ENCODE assay signal across 24 mouse cellular contexts in the genomic region with DNA sequence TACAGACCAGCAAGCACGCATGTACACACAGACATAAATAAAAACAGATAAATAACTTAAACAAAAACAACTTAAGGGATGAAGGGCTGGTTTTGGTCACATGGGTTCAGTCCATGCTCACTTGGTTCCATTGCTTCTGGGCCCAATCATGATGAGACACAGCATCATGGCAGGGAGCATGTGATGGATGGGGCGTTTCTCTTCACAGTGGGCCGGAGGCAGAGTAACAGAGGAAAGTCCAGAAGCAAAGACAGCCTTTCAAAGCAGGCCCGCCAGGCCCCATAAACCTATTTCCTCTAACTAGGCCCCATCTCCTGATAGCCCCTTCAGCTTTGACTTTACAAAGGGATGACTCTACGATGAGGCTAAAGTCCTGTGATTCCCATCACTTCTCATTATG.
"Had no signal": no experiment of that assay in that cellular context is flagged by ENCODE, and none has a peak within 500 bp of the region (broad histone marks: within the 10 kb centered on the region; RNA-seq: fewer than 3 reads in every experiment).

No protein-coding gene starts in this region.

- H3K4me3 ChIP-seq: heart, embryonic 13.5 days; heart, embryonic 15.5 days; hindbrain, embryonic 13.5 days; hindbrain, embryonic 15.5 days; layer of hippocampus, adult 2 months; left cerebral cortex, adult 2 months; limb, embryonic 10.5 days; limb, embryonic 12.5 days; liver, embryonic 13.5 days; liver, embryonic 15.5 days had no signal

- H3K36me3 ChIP-seq: heart, embryonic 13.5 days; heart, embryonic 15.5 days; hindbrain, embryonic 13.5 days; hindbrain, embryonic 15.5 days; limb, embryonic 10.5 days; limb, embryonic 12.5 days; liver, embryonic 13.5 days; liver, embryonic 15.5 days had no signal

- H3K4me2 ChIP-seq: heart, embryonic 11.5 days; heart, embryonic 13.5 days; heart, embryonic 15.5 days; hindbrain, embryonic 13.5 days; hindbrain, embryonic 15.5 days; limb, embryonic 12.5 days; liver, embryonic 11.5 days; liver, embryonic 13.5 days; liver, embryonic 15.5 days had no signal

- H3K9ac ChIP-seq: heart, embryonic 13.5 days; heart, embryonic 15.5 days; hindbrain, embryonic 13.5 days; hindbrain, embryonic 15.5 days; limb, embryonic 12.5 days; liver, embryonic 13.5 days; liver, embryonic 15.5 days had no signal

- H3K27ac ChIP-seq: heart, embryonic 13.5 days; heart, embryonic 15.5 days; hindbrain, embryonic 13.5 days; hindbrain, embryonic 15.5 days; hindbrain, postnatal 0 days; layer of hippocampus, adult 2 months; left cerebral cortex, adult 2 months; limb, embryonic 10.5 days; limb, embryonic 12.5 days; liver, embryonic 13.5 days; liver, embryonic 15.5 days had no signal

- H3K4me1 ChIP-seq: hindbrain, embryonic 13.5 days; hindbrain, embryonic 15.5 days; limb, embryonic 10.5 days; limb, embryonic 12.5 days; liver, embryonic 15.5 days had no signal

- ATAC-seq: hindbrain, postnatal 0 days had no signal

- H3K27me3 ChIP-seq: heart, embryonic 13.5 days; heart, embryonic 15.5 days; hindbrain, embryonic 13.5 days; hindbrain, embryonic 15.5 days; limb, embryonic 12.5 days; liver, embryonic 13.5 days had no signal

- DNase-seq: gastrocnemius, postnatal 14 days; gastrocnemius, postnatal 36 days; heart, adult 18-20 months; heart, postnatal 14 days; heart, postnatal 36 days; kidney, adult 18-20 months; kidney, adult 8-10 months; kidney, postnatal 10 days; kidney, postnatal 25 days; kidney, postnatal 4 days; liver; liver, embryonic 13.5 days had no signal

- H3K9me3 ChIP-seq: heart, embryonic 13.5 days; heart, embryonic 15.5 days; hindbrain, embryonic 13.5 days; hindbrain, embryonic 15.5 days; limb, embryonic 10.5 days; limb, embryonic 12.5 days; liver, embryonic 13.5 days; liver, embryonic 15.5 days had no signal
